ENCODE assay signal across 19 mouse cellular contexts in genomic region chr7:79388671-79389206, GRCm38 (mm10). TPM values are rescaled to one million over a fixed set of nuclear protein-coding genes. Genes with fewer than 3 reads are reported as not detected.
DNase-seq lines count a peak whose midpoint lies in the region; ATAC-seq and TF ChIP-seq lines count a peak whose summit lies in the region.
"Had no signal": no experiment of that assay in that cellular context is flagged by ENCODE, and none has a peak within 500 bp of the region (broad histone marks: within the 10 kb centered on the region; RNA-seq: fewer than 3 reads in every experiment).

No protein-coding gene starts in this region.

- no peak overlapping the region for H3K27ac ChIP-seq in hindbrain, embryonic 14.5 days
- no peak overlapping the region for H3K27ac ChIP-seq in hindbrain, postnatal 0 days
- no peak overlapping the region for H3K27ac ChIP-seq in embryonic facial prominence, embryonic 14.5 days (replicated peaks; ENCODE audit: low read depth, low read length)
- H3K27ac ChIP-seq in neural tube, embryonic 13.5 days (replicated peaks), result peak overlapping the region; percentile 52
- no peak overlapping the region for H3K27ac ChIP-seq in liver, embryonic 11.5 days (ENCODE audit: low read depth, low read length)
- H3K27ac ChIP-seq: embryonic facial prominence, embryonic 15.5 days; intestine, embryonic 15.5 days; kidney, postnatal 0 days; macrophage had no signal

- 62% methylated on average over 7 of the region's 7 CpGs for WGBS in hindbrain, embryonic 14.5 days
- WGBS in hindbrain, postnatal 0 days, result 58% methylated on average over 7 of the region's 7 CpGs
- 50% methylated on average over 7 of the region's 7 CpGs for WGBS in embryonic facial prominence, embryonic 14.5 days
- 63% methylated on average over 7 of the region's 7 CpGs for WGBS in neural tube, embryonic 13.5 days
- 72% methylated on average over 7 of the region's 7 CpGs for WGBS in liver, embryonic 11.5 days

- no peak for TF ChIP-seq CTCF in hindbrain, postnatal 0 days (IDR thresholded peaks at IDR 0.05; ENCODE audit: low read depth)

- no peak for DNase-seq in hindbrain, embryonic 14.5 days (ENCODE audit: low spot score)
- no peak for DNase-seq in hindbrain, postnatal 0 days (ENCODE audit: low spot score)
- DNase-seq in Muller cell, postnatal 12 days (ENCODE audit: inconsistent ontology term), result peak; percentile 68
- peak; percentile 45 for DNase-seq in embryonic facial prominence, embryonic 14.5 days (ENCODE audit: low spot score)
- no peak for DNase-seq in kidney, adult 18-20 months
- no peak for DNase-seq in adrenal gland, postnatal 36 days
- DNase-seq in liver, embryonic 11.5 days (ENCODE audit: low spot score), result no peak
- DNase-seq: cerebellum, adult 9-11 months; heart, adult 11 months; liver, postnatal 0 days; right cerebral cortex, postnatal 4 days; thymus, adult 18-20 months had no signal

- no peaks in the 10 kb centered on the region for H3K27me3 ChIP-seq in hindbrain, embryonic 14.5 days (ENCODE audit: control insufficient read depth, insufficient read depth, low read length)
- H3K27me3 ChIP-seq in hindbrain, postnatal 0 days (ENCODE audit: insufficient read depth, low read length), result no peaks in the 10 kb centered on the region
- H3K27me3 ChIP-seq in embryonic facial prominence, embryonic 14.5 days (replicated peaks; ENCODE audit: control insufficient read depth, insufficient read depth, low read length), result no peaks in the 10 kb centered on the region
- no peaks in the 10 kb centered on the region for H3K27me3 ChIP-seq in neural tube, embryonic 13.5 days
- H3K27me3 ChIP-seq in liver, embryonic 11.5 days (replicated peaks; ENCODE audit: control insufficient read depth, insufficient read depth, low read length), result no peaks in the 10 kb centered on the region
- H3K27me3 ChIP-seq: embryonic facial prominence, embryonic 15.5 days; intestine, embryonic 15.5 days had no signal

- 0 out of 2 replicates have a peak, but pooled peaks cover 4% of the 10 kb centered on the region for H3K4me1 ChIP-seq in hindbrain, embryonic 14.5 days (replicated peaks; ENCODE audit: control insufficient read depth, insufficient read depth, low read length)
- peaks cover 7% of the 10 kb centered on the region; the same call in 1 of the 2 replicates for H3K4me1 ChIP-seq in hindbrain, postnatal 0 days (ENCODE audit: insufficient read depth, low read length)
- H3K4me1 ChIP-seq in embryonic facial prominence, embryonic 14.5 days (ENCODE audit: control insufficient read depth, insufficient read depth, low read length), result peaks cover 4% of the 10 kb centered on the region; the same call in 1 of the 2 replicates
- peaks cover 40% of the 10 kb centered on the region for H3K4me1 ChIP-seq in neural tube, embryonic 13.5 days (replicated peaks)
- peaks cover 5% of the 10 kb centered on the region; the same call in 1 of the 2 replicates for H3K4me1 ChIP-seq in liver, embryonic 11.5 days (replicated peaks; ENCODE audit: control insufficient read depth, insufficient read depth, low read length)

- no peaks in the 10 kb centered on the region for H3K9me3 ChIP-seq in hindbrain, embryonic 14.5 days (ENCODE audit: control insufficient read depth, low read length)
- no peaks in the 10 kb centered on the region for H3K9me3 ChIP-seq in hindbrain, postnatal 0 days (ENCODE audit: low read length)
- no peaks in the 10 kb centered on the region for H3K9me3 ChIP-seq in embryonic facial prominence, embryonic 14.5 days (ENCODE audit: control insufficient read depth, low read length)
- H3K9me3 ChIP-seq in neural tube, embryonic 13.5 days, result no peaks in the 10 kb centered on the region
- no peaks in the 10 kb centered on the region for H3K9me3 ChIP-seq in liver, embryonic 11.5 days (ENCODE audit: control insufficient read depth, low read length)
- H3K9me3 ChIP-seq: embryonic facial prominence, embryonic 15.5 days; intestine, embryonic 15.5 days had no signal

- no peak overlapping the region for H3K9ac ChIP-seq in hindbrain, embryonic 14.5 days
- no peak overlapping the region for H3K9ac ChIP-seq in hindbrain, postnatal 0 days (replicated peaks; ENCODE audit: low read length)
- no peak overlapping the region for H3K9ac ChIP-seq in embryonic facial prominence, embryonic 14.5 days (ENCODE audit: low read depth, low read length)
- no peak overlapping the region; the same call in 1 of the 2 replicates for H3K9ac ChIP-seq in neural tube, embryonic 13.5 days
- H3K9ac ChIP-seq in liver, embryonic 11.5 days (ENCODE audit: low read depth, low read length), result no peak overlapping the region
- H3K9ac ChIP-seq: embryonic facial prominence, embryonic 15.5 days; intestine, embryonic 15.5 days; liver, postnatal 0 days had no signal

- H3K36me3 ChIP-seq in hindbrain, embryonic 14.5 days (replicated peaks; ENCODE audit: control insufficient read depth, insufficient read depth), result no peaks in the 10 kb centered on the region
- H3K36me3 ChIP-seq in hindbrain, postnatal 0 days (ENCODE audit: insufficient read depth, low read length), result no peaks in the 10 kb centered on the region
- H3K36me3 ChIP-seq in embryonic facial prominence, embryonic 14.5 days (ENCODE audit: control insufficient read depth, insufficient read depth, low read length), result no peaks in the 10 kb centered on the region
- H3K36me3 ChIP-seq in neural tube, embryonic 13.5 days, result no peaks in the 10 kb centered on the region
- no peaks in the 10 kb centered on the region for H3K36me3 ChIP-seq in liver, embryonic 11.5 days (ENCODE audit: control insufficient read depth, insufficient read depth, low read length)
- H3K36me3 ChIP-seq: embryonic facial prominence, embryonic 15.5 days; intestine, embryonic 15.5 days had no signal

- H3K4me3 ChIP-seq in hindbrain, embryonic 14.5 days (replicated peaks; ENCODE audit: low read length), result no peak overlapping the region
- no peak overlapping the region for H3K4me3 ChIP-seq in hindbrain, postnatal 0 days (ENCODE audit: low read length)
- H3K4me3 ChIP-seq in embryonic facial prominence, embryonic 14.5 days (ENCODE audit: low read depth, low read length), result no peak overlapping the region
- H3K4me3 ChIP-seq in neural tube, embryonic 13.5 days, result no peak overlapping the region
- H3K4me3 ChIP-seq in liver, embryonic 11.5 days (ENCODE audit: low read depth, low read length), result no peak overlapping the region
- H3K4me3 ChIP-seq: embryonic facial prominence, embryonic 15.5 days; intestine, embryonic 15.5 days had no signal

- no peak overlapping the region for H3K4me2 ChIP-seq in hindbrain, embryonic 14.5 days (replicated peaks)
- H3K4me2 ChIP-seq in hindbrain, postnatal 0 days (ENCODE audit: low read depth, low read length), result no peak overlapping the region
- no peak overlapping the region for H3K4me2 ChIP-seq in embryonic facial prominence, embryonic 14.5 days (ENCODE audit: low read depth, low read length)
- H3K4me2 ChIP-seq in neural tube, embryonic 13.5 days, result no peak overlapping the region
- no peak overlapping the region for H3K4me2 ChIP-seq in liver, embryonic 11.5 days
- H3K4me2 ChIP-seq: embryonic facial prominence, embryonic 15.5 days; intestine, embryonic 15.5 days had no signal

- ATAC-seq in hindbrain, embryonic 14.5 days (ENCODE audit: low FRiP score), result peak; percentile 7; the same call in 1 of the 2 replicates
- no peak for ATAC-seq in hindbrain, postnatal 0 days
- ATAC-seq in embryonic facial prominence, embryonic 14.5 days (ENCODE audit: low read depth), result no peak; the same call in 1 of the 2 replicates
- ATAC-seq in neural tube, embryonic 13.5 days (ENCODE audit: low read depth), result no peak
- no peak for ATAC-seq in liver, embryonic 11.5 days (replicated peaks; ENCODE audit: low FRiP score)
- ATAC-seq: intestine, embryonic 15.5 days; liver, postnatal 0 days had no signal

RNA-seq across cellular contexts. Expression of gene Rlbp1, which starts 1.9 kb away (rescaled TPM):
- polyA plus RNA-seq in hindbrain, embryonic 14.5 days (2014; fragmentation: Nextera tagmentation; extraction: Ambion mirVana), result 25.8 and 26.7 TPM in 2 replicates
- total RNA-seq in hindbrain, postnatal 0 days (2014; rRNA removed), result 25.3 and 32.3 TPM in 2 replicates
- polyA plus RNA-seq in hindbrain, postnatal 0 days (2015; fragmentation: Nextera tagmentation; extraction: Ambion mirVana), result 21.2 and 21.9 TPM in 2 replicates
- 2.5 and 3.4 TPM in 2 replicates for polyA plus RNA-seq in embryonic facial prominence, embryonic 14.5 days (2014; fragmentation: Nextera tagmentation; extraction: Ambion mirVana)
- 19.2 and 19.7 TPM in 2 replicates for polyA plus RNA-seq in neural tube, embryonic 13.5 days (2015; fragmentation: Nextera tagmentation; extraction: Ambion mirVana)
- not detected for total RNA-seq in adrenal gland, postnatal 36 days (2021)
- 0.45 TPM in 1 of 2 replicates, not detected in the other for polyA plus RNA-seq in liver, embryonic 11.5 days (2014; fragmentation: Nextera tagmentation; extraction: Ambion mirVana)
- total RNA-seq: adrenal gland, adult 18-20 months had no signal
- polyA plus RNA-seq: heart, postnatal 0 days; macrophage had no signal

RNA-seq across cellular contexts. Expression of gene Fanci, which starts 3.0 kb away (rescaled TPM):
- 2.3 and 2.5 TPM in 2 replicates for polyA plus RNA-seq in hindbrain, embryonic 14.5 days (2014; fragmentation: Nextera tagmentation; extraction: Ambion mirVana)
- total RNA-seq in hindbrain, postnatal 0 days (2014; rRNA removed), result 2.9 and 3.5 TPM in 2 replicates
- 1.9 and 2.4 TPM in 2 replicates for polyA plus RNA-seq in hindbrain, postnatal 0 days (2015; fragmentation: Nextera tagmentation; extraction: Ambion mirVana)
- 8.2 and 8.3 TPM in 2 replicates for polyA plus RNA-seq in embryonic facial prominence, embryonic 14.5 days (2014; fragmentation: Nextera tagmentation; extraction: Ambion mirVana)
- 2.7 and 3.5 TPM in 2 replicates for polyA plus RNA-seq in neural tube, embryonic 13.5 days (2015; fragmentation: Nextera tagmentation; extraction: Ambion mirVana)
- under 1 TPM; 0.63 to 0.99 TPM for total RNA-seq in adrenal gland, postnatal 36 days (2021)
- polyA plus RNA-seq in liver, embryonic 11.5 days (2014; fragmentation: Nextera tagmentation; extraction: Ambion mirVana), result 17.2 and 20.9 TPM in 2 replicates

Comparison
In these comparisons a context has a peak if more than half of its experiments do, and no peak if none do; other contexts are left out.
1. DNase-seq: peak in Muller cell, postnatal 12 days (single experiment) and embryonic facial prominence, embryonic 14.5 days (single experiment); none in hindbrain, embryonic 14.5 days (single experiment), hindbrain, postnatal 0 days (single experiment), kidney, adult 18-20 months (single experiment), adrenal gland, postnatal 36 days (0 of 2) and liver, embryonic 11.5 days (single experiment).